Mouse (Mus musculus): ENCODE measurements around the gene Foxp1. TPM values are rescaled to one million over a fixed set of nuclear protein-coding genes. Genes with fewer than 3 reads are reported as not detected.

Foxp1 gene
- polyA plus RNA-seq, 1 experiment from 2014 or later, result 91.9 TPM

DNA sequence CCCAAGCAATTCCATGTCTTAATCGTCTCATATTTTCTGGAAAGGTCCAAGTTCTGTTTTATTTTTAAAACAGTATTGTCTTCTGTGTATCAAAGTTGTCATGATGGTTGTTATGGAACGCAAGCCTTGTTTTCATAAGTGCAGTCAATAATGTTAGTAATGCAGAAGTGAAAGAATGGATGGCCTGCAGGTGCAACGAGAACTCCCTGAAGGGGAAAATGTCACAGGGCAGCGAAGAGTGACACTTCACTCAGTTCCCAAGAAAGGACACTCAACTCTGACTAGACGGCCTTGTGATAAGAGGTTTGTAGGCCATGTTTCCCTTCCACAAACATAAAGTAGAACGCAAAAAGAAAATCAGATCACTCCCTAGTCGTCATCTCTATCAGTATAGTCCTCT lies 469.4 kb downstream of the Foxp1 start:
- no peaks in the 10 kb centered on the region for H3K4me1 ChIP-seq (replicated peaks; ENCODE audit: control insufficient read depth, insufficient read depth, low read length)
- ATAC-seq (ENCODE audit: low FRiP score), result no peak

DNA sequence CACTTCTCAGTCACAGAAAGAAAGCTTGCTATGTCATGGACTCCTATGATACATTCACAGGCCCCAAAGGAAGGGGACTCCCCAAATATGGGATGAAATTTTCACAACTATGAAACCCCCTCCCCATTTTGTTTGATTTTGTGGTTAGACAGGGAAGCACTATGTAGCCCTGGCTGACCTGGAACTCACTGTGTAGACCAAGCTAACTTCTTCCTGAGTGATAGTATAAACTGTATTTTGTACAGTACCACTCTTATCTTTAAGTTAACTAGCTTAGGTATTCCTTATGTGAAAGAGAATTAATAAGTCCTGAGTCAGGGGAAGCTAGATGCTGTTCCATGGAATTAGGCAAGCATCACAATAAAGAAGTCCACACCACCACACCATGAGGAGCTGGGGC lies 470.8 kb downstream of the Foxp1 start:
- Histone ChIP-seq H3K4me1 (replicated peaks; ENCODE audit: control insufficient read depth, insufficient read depth, low read length) (no peaks in the 10 kb centered on the region), H3K36me3 (ENCODE audit: control insufficient read depth, insufficient read depth, low read length) (no peaks in the 10 kb centered on the region), H3K9me3 (ENCODE audit: control insufficient read depth, low read length) (no peaks in the 10 kb centered on the region), H3K27ac (ENCODE audit: low read depth, low read length) (no peak overlapping the region), H3K27me3 (ENCODE audit: control insufficient read depth, insufficient read depth, low read length) (no peaks in the 10 kb centered on the region), H3K4me2 (replicated peaks; ENCODE audit: low read depth, low read length) (no peak overlapping the region), H3K4me3 (ENCODE audit: low read depth, low read length) (no peak overlapping the region), H3K9ac (ENCODE audit: low read depth, low read length) (no peak overlapping the region)
- DNase-seq (ENCODE audit: low spot score) (no peak), ATAC-seq (ENCODE audit: low FRiP score) (no peak)

More for the DNA sequence above, 469.4 kb downstream of the Foxp1 start:
- Histone ChIP-seq H3K36me3 (ENCODE audit: control insufficient read depth, insufficient read depth, low read length) (no peaks in the 10 kb centered on the region), H3K9me3 (ENCODE audit: control insufficient read depth, low read length) (no peaks in the 10 kb centered on the region), H3K4me3 (ENCODE audit: low read depth, low read length) (no peak overlapping the region), H3K27me3 (ENCODE audit: control insufficient read depth, insufficient read depth, low read length) (no peaks in the 10 kb centered on the region), H3K27ac (ENCODE audit: low read depth, low read length) (no peak overlapping the region), H3K4me2 (replicated peaks; ENCODE audit: low read depth, low read length) (no peak overlapping the region), H3K9ac (ENCODE audit: low read depth, low read length) (no peak overlapping the region)
- 85% methylated on average over 7 of the region's 7 CpGs for WGBS
- no peak for DNase-seq (ENCODE audit: low spot score)

DNA sequence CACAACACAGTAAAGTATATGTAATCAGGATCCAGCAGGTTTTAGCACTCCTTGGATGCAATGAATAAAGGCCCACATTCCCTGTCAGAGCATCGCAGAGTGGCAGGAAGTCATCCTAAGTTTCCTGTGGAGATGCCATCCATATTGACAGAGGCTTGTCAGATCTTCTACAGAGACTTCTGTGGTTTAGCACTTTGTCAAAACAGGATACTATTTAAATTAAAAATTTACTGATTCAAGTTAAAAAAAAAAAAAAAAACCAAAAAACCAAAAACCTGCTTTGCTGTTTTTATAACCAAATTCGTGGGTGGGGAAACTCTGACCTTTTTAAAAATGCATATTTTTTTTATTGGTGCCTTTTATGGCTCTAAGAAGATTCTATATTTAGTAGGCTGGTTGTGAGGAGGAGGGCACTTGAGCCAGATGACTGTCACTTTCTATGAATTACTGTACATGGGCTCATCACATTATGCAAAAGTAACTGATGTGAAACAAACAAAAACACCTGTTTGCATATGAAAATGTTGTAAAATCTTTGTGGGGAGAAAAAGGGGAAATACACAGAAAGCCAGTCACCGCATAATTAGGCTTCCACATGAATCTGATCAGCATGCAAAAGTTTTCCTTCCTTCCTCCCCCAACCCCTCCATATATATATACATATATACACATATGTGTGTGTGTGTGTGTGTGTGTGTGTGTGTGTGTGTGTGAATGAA lies 472.1 kb downstream of the Foxp1 start:
- Histone ChIP-seq H3K36me3 (ENCODE audit: control insufficient read depth, insufficient read depth, low read length) (no peaks in the 10 kb centered on the region), H3K9me3 (ENCODE audit: control insufficient read depth, low read length) (no peaks in the 10 kb centered on the region), H3K4me1 (replicated peaks; ENCODE audit: control insufficient read depth, insufficient read depth, low read length) (no peaks in the 10 kb centered on the region), H3K4me3 (ENCODE audit: low read depth, low read length) (no peak overlapping the region), H3K4me2 (replicated peaks; ENCODE audit: low read depth, low read length) (no peak overlapping the region), H3K27ac (ENCODE audit: low read depth, low read length) (no peak overlapping the region), H3K9ac (ENCODE audit: low read depth, low read length) (no peak overlapping the region), H3K27me3 (ENCODE audit: control insufficient read depth, insufficient read depth, low read length) (no peaks in the 10 kb centered on the region)
- 82% methylated on average over 3 of the region's 3 CpGs for WGBS
- DNase-seq (ENCODE audit: low spot score), result no peak
- no peak for ATAC-seq (ENCODE audit: low FRiP score)

DNA sequence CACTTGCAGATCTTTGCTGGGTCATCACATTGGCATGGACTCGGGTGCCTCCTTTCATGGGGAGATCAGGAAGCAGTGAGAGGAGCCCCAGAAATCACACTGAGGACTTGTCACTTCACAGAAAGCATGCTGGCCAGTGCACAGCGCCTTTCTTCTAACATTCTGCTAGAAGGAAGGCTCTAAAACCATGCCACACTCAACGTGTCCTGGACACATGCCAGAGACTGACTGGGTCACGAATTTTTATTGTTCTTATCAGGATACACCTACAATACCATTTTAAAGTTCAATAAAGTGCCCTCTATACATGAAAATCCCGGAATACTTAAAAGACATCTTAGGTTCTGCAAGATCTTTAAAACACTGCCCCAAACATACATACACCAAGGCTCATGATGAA lies 475.2 kb downstream of the Foxp1 start:
- H3K27me3 ChIP-seq (ENCODE audit: control insufficient read depth, insufficient read depth, low read length), result no peaks in the 10 kb centered on the region
- no peak overlapping the region for H3K27ac ChIP-seq (ENCODE audit: low read depth, low read length)
- no peaks in the 10 kb centered on the region for H3K36me3 ChIP-seq (ENCODE audit: control insufficient read depth, insufficient read depth, low read length)
- WGBS, result 81% methylated on average over 5 of the region's 5 CpGs
- H3K9ac ChIP-seq (ENCODE audit: low read depth, low read length), result no peak overlapping the region
- no peak for DNase-seq (ENCODE audit: low spot score)
- H3K4me3 ChIP-seq (ENCODE audit: low read depth, low read length), result no peak overlapping the region
- no peak for ATAC-seq (ENCODE audit: low FRiP score)
- H3K4me2 ChIP-seq (replicated peaks; ENCODE audit: low read depth, low read length), result no peak overlapping the region
- H3K9me3 ChIP-seq (ENCODE audit: control insufficient read depth, low read length), result no peaks in the 10 kb centered on the region
- H3K4me1 ChIP-seq (replicated peaks; ENCODE audit: control insufficient read depth, insufficient read depth, low read length), result no peaks in the 10 kb centered on the region

DNA sequence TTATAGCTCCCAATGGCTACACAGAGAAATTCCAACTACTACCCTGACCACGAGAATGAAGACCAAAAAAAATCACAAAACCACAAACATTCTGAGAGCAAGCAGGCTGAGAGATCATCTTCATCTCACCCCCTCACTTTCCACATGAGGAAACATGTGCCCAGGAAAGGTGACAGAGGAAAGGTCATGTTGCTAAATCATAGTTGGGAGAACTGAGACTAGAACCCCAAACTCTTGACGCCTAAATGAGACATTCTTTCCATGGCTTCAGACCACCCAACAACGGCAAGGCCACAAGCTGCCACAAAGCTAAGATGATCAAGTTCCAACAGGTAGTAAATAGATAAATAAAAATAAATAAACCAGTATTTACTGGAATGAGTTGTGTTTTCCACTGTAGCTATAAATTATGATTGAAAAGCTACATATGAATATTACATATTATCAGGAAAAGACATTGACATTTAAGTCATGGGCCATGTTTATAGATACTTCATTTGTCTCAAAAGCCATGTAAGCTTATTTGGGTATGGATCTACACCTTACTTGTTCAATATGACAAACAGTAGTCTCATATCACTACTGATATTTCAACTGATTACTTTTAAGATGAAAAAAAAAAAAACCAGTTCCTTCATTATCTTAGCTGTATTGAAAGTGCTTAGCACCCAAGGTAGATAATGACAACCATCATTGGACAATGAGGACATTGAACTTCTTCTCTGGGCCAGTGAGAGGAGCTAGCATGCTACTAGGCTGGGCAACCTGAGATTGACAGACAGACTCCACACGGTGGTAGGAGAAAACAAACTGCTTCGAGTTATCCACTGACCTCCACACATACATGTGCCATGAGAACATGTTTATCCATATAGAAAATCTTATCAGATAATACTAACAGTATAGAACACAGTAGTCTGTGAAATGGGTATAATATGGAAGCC lies 476.4 kb downstream of the Foxp1 start:
- Histone ChIP-seq H3K4me3 (ENCODE audit: low read depth, low read length) (no peak overlapping the region), H3K27ac (ENCODE audit: low read depth, low read length) (no peak overlapping the region), H3K9me3 (ENCODE audit: control insufficient read depth, low read length) (no peaks in the 10 kb centered on the region), H3K4me1 (replicated peaks; ENCODE audit: control insufficient read depth, insufficient read depth, low read length) (no peaks in the 10 kb centered on the region), H3K36me3 (ENCODE audit: control insufficient read depth, insufficient read depth, low read length) (no peaks in the 10 kb centered on the region), H3K27me3 (ENCODE audit: control insufficient read depth, insufficient read depth, low read length) (no peaks in the 10 kb centered on the region), H3K9ac (ENCODE audit: low read depth, low read length) (no peak overlapping the region), H3K4me2 (replicated peaks; ENCODE audit: low read depth, low read length) (no peak overlapping the region)
- DNase-seq (ENCODE audit: low spot score) (no peak), ATAC-seq (ENCODE audit: low FRiP score) (no peak)
- 87% methylated on average over 5 of the region's 5 CpGs for WGBS

DNA sequence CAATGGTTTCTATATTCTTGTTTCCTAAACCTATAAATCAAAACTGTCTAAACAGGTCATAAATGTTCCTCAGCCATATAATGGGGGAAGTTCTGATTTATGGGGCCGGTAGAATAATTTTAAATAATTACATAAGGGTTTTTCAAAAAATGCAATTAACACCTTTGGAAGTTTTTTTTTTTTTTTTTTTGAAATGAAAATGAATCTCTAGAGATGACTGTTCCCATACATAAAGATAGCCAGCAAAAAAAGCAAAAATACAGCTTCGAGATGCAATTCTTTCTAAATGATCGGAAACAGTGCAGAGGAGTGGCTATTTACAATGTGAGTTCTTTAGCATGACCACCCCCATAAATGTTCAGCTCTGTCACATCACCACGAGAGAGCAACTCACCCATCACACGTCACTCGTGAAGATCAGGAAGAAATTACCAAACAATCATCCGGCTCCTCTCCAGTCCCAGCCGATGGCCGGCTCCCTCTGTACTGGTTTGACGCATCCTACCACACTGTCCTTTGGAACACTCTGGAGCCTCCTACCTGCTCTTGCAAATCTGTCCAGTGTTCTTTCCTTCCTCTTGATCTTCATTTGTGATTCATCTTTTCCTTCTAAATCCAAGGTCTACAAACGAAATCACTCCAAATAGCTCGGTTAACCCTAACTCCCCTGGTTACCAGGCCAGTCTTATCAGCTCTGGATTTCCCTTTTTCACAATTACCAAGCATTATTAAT lies 478.4 kb downstream of the Foxp1 start:
- WGBS, result 90% methylated on average over 12 of the region's 12 CpGs
- Histone ChIP-seq H3K9ac (ENCODE audit: low read depth, low read length) (no peak overlapping the region), H3K36me3 (ENCODE audit: control insufficient read depth, insufficient read depth, low read length) (no peaks in the 10 kb centered on the region), H3K27ac (ENCODE audit: low read depth, low read length) (no peak overlapping the region), H3K9me3 (ENCODE audit: control insufficient read depth, low read length) (no peaks in the 10 kb centered on the region), H3K27me3 (ENCODE audit: control insufficient read depth, insufficient read depth, low read length) (no peaks in the 10 kb centered on the region), H3K4me2 (replicated peaks; ENCODE audit: low read depth, low read length) (no peak overlapping the region), H3K4me3 (ENCODE audit: low read depth, low read length) (no peak overlapping the region), H3K4me1 (replicated peaks; ENCODE audit: control insufficient read depth, insufficient read depth, low read length) (no peaks in the 10 kb centered on the region)
- DNase-seq (ENCODE audit: low spot score) (no peak), ATAC-seq (ENCODE audit: low FRiP score) (no peak)

DNA sequence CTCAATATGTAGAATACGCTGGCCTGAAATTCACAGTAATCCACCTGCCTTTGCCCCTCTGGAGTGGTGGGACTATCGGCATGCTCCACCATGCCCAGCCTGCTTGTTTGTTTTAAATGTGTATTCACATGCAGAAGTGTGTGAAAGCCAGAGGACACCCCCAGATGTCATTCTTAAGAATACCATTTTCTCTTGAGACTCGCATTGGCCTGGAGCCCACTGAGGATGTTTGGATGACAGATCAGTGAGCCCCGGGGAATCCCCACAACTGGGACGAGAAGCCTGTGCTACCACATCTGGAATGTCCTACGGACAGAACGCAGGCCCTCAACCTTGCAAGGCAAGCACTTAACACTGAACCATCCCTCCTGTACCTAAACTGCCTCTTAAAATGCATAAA lies 479.3 kb downstream of the Foxp1 start:
- H3K36me3 ChIP-seq (ENCODE audit: control insufficient read depth, insufficient read depth, low read length), result no peaks in the 10 kb centered on the region
- H3K4me3 ChIP-seq (ENCODE audit: low read depth, low read length), result no peak overlapping the region
- no peaks in the 10 kb centered on the region for H3K4me1 ChIP-seq (replicated peaks; ENCODE audit: control insufficient read depth, insufficient read depth, low read length)
- H3K9me3 ChIP-seq (ENCODE audit: control insufficient read depth, low read length), result no peaks in the 10 kb centered on the region
- H3K9ac ChIP-seq (ENCODE audit: low read depth, low read length), result no peak overlapping the region
- H3K4me2 ChIP-seq (replicated peaks; ENCODE audit: low read depth, low read length), result no peak overlapping the region
- WGBS, result 64% methylated on average over 7 of the region's 7 CpGs
- no peaks in the 10 kb centered on the region for H3K27me3 ChIP-seq (ENCODE audit: control insufficient read depth, insufficient read depth, low read length)
- H3K27ac ChIP-seq (ENCODE audit: low read depth, low read length), result no peak overlapping the region
- ATAC-seq (ENCODE audit: low FRiP score) (no peak), DNase-seq (ENCODE audit: low spot score) (no peak)

DNA sequence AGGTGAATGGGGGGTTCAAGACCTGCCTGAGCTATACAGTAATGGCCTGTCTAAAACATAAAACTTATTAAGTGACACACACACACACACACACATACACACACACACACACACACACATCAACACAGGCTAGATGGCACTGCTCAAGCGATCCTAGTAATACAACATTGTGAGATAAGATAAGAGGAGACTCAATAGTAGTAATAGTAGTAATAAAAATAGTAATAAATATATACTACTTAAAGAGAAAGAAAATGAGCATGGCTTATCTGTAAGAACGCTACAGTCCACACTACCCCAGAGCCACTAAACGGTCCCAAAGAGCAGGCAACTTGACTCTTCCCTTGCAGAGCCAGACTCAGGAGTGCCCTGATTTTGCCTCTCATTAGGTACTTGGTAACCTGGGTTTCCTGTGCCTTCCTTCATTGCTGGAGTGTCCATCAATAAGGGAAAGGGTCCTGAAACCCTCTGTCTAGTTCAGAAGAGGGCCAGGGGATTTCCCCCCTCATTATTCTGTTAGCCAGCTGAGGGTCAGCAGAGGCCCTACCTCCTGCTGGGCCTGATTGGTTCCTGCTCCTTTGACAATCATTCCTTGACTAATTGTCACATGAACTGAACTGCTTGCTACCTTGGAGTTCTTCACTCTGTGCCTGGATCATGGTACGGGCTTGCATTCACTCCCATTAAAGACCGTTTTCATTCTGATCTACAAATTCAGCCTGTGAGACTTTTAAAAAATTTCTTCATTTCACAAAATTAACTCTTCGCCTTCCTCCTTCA lies 480.2 kb downstream of the Foxp1 start:
- Histone ChIP-seq H3K9me3 (ENCODE audit: control insufficient read depth, low read length) (no peaks in the 10 kb centered on the region), H3K27ac (ENCODE audit: low read depth, low read length) (no peak overlapping the region), H3K4me2 (replicated peaks; ENCODE audit: low read depth, low read length) (no peak overlapping the region), H3K4me3 (ENCODE audit: low read depth, low read length) (no peak overlapping the region), H3K36me3 (ENCODE audit: control insufficient read depth, insufficient read depth, low read length) (no peaks in the 10 kb centered on the region), H3K27me3 (ENCODE audit: control insufficient read depth, insufficient read depth, low read length) (no peaks in the 10 kb centered on the region), H3K4me1 (replicated peaks; ENCODE audit: control insufficient read depth, insufficient read depth, low read length) (no peaks in the 10 kb centered on the region), H3K9ac (ENCODE audit: low read depth, low read length) (no peak overlapping the region)
- 64% methylated on average over 6 of the region's 6 CpGs for WGBS
- DNase-seq (ENCODE audit: low spot score) (no peak), ATAC-seq (ENCODE audit: low FRiP score) (no peak)

Data from hindbrain, embryonic 11.5 days (tissue).